Mouse (Mus musculus) large intestine, adult 2 months (tissue): ENCODE data around the gene Disc1. TPM values are rescaled to one million over a fixed set of nuclear protein-coding genes. Genes with fewer than 3 reads are reported as not detected.

Source experiments
- DNase-seq: peaks from one replicate; pipeline ENCODE4 v3.0.0-alpha.2; 2012; ENCODE audit warnings: low read depth, low spot score
- WGBS: fragments of 180-500 bp; shearing (Covaris S2); methylation state at CpG from one replicate; pipeline ENCODE4 v1.1.7; 2018; 5-methylcytosine and 5-hydroxymethylcytosine counted together
- polyA plus RNA-seq: library from polyadenylated mRNA; depleted of rRNA; stranded (reverse); fragments of >200 nt; gene quantifications from 2 replicates; pipeline ENCODE4 v1.2.3, GENCODE M21; 2012

Disc1 gene
- polyA plus RNA-seq, 1 experiment = 0.21 TPM

GRCm38 (mm10) chr8:125171531-125171930, 117.5 kb downstream of the Disc1 start:
- 74% methylated on average over 2 of the region's 2 CpGs for WGBS
- no peak for DNase-seq

- no peak for DNase-seq
- 61% methylated on average over 7 of the region's 7 CpGs for WGBS
These were observed 120.2 kb downstream of the Disc1 start for GRCm38 (mm10) chr8:125174237-125174636.

DNA sequence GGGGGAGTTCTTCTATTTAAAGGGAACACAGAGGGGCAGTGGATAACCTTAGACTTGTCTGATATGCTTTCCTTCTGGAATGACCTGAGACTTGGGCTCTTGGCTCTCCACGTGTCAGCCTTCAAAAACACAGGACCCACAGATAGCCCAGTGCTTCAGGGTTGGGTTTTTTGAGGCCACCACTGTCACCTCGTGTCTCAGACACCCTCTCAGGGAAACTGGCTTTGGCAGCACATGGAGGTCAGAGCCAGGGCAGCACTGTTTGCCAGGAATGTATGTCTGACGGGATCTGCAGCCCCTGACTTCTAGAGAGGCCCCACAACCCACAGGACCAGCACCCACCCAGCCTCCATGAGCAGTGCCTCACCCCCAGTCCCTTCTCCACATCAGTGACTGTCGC, 120.9 kb downstream of the Disc1 start:
- no peak for DNase-seq
- 42% methylated on average over 4 of the region's 4 CpGs for WGBS

DNA sequence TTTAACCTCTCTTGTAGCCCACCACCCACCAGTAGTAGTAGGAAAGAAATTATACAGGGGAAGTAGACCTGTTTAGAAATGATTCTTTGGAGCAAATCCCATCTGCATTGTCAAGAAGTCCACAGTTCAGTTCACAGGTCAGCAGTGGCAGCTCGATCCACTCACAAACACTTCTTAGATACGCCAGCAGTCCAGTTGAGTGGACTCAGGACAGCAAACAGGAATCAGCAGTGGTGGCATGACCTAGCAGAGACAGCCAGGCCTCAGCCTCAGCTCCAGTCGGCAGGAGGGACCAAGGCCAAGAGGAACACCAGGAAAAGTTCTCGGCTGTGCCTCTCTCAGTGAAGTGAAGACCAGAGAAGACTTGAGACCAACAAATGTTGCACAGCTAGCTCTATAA, 121.7 kb downstream of the Disc1 start:
- 85% methylated on average over 4 of the region's 4 CpGs for WGBS
- DNase-seq = no peak

- DNase-seq = no peak
- WGBS = 71% methylated on average over 6 of the region's 6 CpGs
These were observed 123.1 kb downstream of the Disc1 start for GRCm38 (mm10) chr8:125177091-125177490.

DNA sequence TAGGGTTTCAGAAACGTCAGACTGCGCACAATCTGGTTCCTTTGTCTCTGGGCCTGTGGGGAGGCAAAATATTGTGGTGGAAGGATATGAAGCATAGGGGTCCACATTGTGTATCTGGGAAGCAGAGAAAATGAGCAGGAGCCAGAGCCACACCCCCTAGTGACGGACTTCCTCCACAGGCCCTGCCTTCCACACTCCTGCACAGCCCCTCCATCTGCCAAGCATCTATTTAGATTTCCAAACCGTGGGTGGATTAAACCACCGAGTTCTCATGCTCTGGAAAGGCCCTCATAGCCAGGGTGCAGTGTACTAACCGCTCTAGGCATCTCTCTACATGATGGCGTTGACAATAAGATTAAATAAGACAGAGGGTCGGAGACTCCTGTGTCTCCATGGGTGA, 124.0 kb downstream of the Disc1 start:
- no peak for DNase-seq
- 74% methylated on average over 8 of the region's 8 CpGs for WGBS

DNA sequence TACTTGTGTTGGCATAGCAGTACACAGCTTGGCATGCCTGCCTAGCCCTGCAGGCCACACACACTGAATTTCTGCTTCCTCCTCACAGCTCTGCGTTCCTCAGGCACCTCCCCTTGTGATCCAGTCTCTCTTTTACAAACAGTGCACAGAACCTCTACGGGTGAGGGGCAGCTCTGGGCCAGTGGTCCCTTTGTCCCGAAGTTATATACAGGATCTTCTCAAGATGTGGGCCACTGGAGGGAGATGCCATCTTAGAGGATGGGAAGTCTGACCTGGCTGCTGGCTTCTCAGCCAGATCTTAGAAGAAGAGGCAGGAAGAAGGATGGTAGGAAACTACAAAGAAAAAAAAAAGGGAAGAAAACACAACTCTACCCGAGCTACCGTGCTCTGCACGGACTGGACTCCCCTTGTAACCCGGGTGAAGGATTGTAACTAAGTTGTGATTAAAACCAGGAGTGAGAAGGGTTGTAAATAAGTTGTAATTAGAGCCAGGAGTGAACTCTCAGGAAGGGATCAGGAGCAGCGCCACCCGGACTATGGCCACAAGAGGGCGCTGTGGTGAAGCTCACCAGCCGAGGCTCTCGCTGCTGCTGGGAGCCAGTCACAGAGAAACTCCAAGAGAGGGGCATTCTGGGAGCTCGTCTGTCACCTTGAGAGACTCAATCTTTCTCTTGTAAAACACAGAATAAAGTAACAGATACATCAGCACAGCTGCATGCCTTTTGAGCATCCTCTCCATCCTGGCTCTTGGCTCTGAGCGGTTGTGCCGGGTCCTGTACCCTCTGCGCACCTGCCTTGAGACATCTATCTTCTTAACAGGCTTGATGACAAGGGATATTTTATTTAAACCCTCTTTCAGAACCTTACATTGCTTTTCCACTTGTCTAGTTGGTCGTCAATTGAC, 129.8 kb downstream of the Disc1 start:
- WGBS = 19% methylated on average over 17 of the region's 17 CpGs
- DNase-seq = peak; percentile 36

DNA sequence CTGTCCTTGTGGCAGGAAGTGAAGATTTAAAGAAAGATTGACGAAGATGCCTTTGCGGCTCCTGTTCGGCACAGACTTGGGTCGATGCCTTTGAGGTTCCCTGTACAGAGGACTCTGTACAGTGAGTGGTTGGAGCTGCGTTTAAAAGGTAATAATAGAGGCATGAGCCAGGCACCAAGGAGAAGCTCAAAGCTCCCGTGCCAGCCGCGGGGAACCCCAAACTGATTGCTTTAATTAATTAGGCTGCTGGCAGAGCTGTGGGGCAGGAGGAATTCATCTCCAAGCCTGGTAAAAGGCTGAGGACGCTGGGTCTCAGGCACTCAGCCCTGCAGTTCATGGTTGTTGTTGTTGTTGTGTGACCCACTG, 130.4 kb downstream of the Disc1 start:
- no peak for DNase-seq
- WGBS = 70% methylated on average over 9 of the region's 9 CpGs

- DNase-seq = no peak
- 69% methylated on average over 1 of the region's 1 CpGs for WGBS
These were observed 130.9 kb downstream of the Disc1 start for GRCm38 (mm10) chr8:125184881-125185280.

DNA sequence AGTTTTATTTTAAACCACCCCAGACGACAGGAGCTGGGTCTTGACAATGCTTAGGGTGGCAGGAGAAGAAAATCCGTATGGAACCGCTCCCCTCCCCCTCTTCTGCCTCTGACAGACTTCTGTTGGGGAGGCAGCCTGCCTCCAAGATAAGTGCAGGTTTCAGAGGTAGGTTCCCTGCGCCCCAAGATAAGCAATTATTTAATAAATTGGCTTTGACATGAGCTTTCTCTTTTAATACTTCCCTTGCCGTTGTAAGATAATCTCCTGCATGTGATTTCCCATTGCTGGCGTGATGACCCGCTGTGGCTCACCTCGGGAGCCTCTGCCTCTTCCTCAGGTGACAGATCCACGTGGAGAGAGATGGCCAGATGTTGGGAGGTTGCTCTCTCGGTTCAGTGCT, 133.0 kb downstream of the Disc1 start:
- no peak for DNase-seq
- WGBS = 31% methylated on average over 10 of the region's 10 CpGs

GRCm38 (mm10) chr8:125193701-125194100, 139.7 kb downstream of the Disc1 start:
- 80% methylated on average over 5 of the region's 5 CpGs for WGBS
- DNase-seq = no peak

- DNase-seq = no peak
- WGBS = 76% methylated on average over 9 of the region's 9 CpGs
These were observed 141.1 kb downstream of the Disc1 start for GRCm38 (mm10) chr8:125195121-125195520.

DNA sequence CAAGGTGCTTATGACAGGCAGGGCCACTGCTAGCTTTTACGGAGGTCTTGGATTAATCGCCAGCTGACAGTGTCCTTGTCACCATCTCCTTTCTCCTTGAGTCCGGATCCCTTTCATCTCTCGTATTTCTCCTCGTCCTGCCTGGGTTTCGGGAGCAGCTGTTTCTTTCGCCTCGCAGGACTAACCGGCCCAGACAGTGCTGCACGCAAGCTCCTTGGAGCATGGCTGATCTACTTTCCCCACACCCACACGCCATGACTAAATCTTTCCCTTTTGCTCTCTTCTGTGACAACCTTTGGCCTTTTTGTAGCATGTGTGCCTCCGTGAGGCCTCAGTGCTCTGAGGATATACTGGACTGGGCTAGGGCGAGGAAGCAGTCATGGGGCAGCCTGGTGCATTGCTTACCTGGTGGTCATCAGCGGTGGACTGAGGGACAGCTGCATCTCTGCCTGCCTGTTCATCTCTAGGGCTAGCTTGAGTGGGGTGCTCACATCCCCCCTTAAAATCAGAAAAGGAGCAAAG, 142.6 kb downstream of the Disc1 start:
- 82% methylated on average over 14 of the region's 14 CpGs for WGBS

DNA sequence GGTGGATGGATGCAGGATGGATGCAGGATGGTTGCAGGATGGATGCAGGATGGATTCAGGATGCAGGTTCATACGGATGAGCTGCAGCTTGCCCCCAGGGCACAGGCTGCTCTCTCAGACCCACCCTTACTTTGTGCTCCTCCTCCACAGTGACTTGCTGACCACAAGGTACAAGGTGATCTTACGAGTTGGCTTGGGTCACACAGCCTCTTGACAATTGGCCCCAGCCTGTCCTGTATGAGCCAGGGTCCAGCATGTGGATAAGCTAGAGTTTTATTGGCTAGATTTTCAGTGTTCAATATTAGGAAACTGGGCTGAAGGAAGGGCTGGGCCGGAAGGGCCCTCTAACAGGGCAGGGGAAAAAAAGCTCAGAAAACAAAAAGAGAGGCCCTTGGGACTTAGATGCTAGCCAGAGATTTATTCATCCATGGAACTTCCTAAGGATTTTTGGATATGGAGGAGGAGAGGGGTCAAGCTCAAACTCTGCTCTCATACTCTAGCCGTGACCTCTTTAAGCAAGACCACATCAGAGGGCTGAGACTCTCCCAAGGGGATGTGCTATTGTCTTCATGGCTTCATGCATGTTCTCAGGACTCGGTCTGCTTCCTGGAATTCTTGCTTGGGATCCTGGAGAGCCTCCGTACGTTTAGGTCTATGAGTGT, 143.5 kb downstream of the Disc1 start:
- WGBS = 81% methylated on average over 7 of the region's 7 CpGs

More for the DNA sequence above, 142.6 kb downstream of the Disc1 start:
- DNase-seq = no peak

DNA sequence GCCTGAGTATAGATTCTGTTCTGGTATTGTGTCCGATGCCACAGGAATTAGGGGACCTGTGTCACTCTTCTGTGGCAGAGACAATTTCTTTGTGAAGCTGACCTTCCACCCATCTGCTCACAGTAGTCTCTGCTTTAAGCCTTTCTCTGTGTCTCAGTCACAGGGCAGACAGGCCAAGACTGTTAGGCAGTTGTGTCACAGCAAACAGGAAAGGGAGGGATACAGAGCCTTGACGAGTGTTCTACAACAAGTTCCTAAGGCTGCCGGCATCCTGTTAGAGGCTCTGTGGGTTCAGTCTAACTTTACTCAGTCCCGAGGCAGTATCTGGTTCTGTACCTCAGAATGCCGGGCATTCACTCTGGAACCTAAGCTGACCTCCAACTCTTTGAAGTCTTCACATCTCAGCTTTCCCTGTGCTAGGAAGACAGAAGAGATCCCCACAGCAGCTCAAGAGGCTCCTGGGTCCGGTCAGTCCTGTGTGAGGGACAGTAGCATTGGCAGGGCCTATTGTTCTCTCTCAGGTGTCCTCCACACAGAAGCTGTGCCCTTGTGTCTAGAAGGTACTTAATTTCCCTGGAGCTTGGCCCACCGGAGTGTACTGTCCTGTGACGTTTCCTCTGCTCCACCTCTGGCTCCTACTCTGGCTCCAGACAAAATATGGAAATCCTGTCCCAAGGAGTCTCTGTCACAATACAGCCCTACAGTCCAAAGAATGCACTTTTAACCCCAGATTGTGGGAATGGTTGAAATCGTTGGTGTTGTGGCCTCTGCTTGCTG, 144.6 kb downstream of the Disc1 start:
- DNase-seq = no peak
- WGBS = 73% methylated on average over 9 of the region's 9 CpGs

More for the DNA sequence above, 143.5 kb downstream of the Disc1 start:
- no peak for DNase-seq

DNA sequence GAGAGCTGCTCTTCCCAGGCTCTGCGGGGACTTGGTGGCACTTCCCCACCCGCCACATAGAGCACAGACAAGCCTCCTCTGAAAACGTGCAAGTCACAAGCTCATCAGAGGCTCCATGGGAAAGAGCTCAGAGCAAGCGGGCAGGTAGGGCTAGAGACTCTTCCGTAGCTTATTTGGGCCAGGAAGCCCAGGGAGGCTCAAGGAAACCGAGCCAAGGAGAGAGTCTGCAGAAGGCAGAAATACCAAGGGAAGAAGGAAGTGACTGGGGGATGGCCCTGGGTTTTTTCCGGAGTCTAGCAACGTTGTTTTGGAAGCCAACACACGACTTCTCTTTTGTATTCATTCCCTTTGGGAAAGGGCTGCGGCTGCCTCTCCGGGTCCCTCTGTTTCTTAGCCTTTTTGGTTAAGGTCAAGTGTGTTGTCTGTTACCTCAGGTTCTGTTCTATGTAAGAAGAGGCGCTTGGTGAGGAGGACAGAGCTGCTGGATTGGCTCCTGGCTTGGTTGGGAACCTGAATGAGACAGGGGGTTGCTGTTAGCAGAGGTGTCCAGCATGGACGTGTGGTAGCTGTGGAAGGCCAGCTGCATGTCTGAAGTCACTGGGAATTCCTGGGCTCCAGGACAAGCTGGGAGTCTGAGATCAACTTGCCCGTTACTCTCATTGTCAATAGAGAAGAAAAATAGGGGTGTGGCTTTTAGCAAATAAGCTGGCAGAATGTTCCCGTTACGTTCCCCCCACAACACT, 145.4 kb downstream of the Disc1 start:
- WGBS = 57% methylated on average over 16 of the region's 16 CpGs

GRCm38 (mm10) chr8:125200273-125200863, 146.4 kb downstream of the Disc1 start:
- 87% methylated on average over 13 of the region's 13 CpGs for WGBS
- DNase-seq = no peak

More for the DNA sequence above, 145.4 kb downstream of the Disc1 start:
- DNase-seq = no peak

DNA sequence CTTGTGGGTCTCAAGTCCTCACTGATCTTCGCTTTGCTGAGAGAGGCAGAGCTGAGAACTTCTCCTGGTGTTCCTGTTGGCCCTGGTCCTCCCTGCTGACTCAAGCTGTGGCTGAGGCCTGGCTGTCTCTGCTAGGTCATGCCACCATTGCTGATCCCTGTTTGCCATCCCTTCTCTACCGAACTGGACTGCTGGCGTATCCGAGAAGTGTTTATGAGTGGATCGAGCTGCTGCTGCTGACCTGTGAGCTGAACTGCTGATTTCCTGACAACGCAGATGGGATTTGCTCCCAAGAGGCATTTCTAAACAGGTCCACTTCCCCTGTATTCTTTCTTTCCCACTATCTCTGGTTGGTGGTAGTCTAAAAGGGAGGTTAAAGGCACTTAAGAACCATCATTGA, 147.7 kb downstream of the Disc1 start:
- WGBS = 86% methylated on average over 6 of the region's 6 CpGs

DNA sequence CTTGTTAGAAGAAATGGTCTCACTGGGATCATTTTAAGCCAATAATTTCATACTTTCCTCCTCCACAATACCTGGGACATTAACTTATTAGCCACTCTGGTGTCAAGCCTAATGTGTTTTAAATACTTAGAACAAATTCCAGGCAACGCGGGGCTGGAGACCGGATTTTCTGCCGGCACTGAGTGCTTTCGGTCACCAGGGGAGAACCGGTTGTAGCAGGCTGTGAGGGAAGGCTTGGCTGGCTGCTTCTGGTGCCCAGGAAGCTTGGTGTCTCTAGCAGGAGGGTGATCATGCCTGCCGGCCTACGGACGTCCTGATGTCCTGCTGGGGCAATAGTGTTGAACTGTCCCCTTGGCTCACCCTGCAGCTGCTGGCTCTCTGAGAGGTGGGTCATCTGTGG, 149.0 kb downstream of the Disc1 start:
- DNase-seq = no peak
- WGBS = 76% methylated on average over 9 of the region's 9 CpGs

More for the DNA sequence above, 147.7 kb downstream of the Disc1 start:
- DNase-seq = no peak
